Mouse (Mus musculus): ENCODE results near the gene Msh6.
A peak's percentile ranks its signal among the peaks of the same experiment; 100 is the strongest.

DNA sequence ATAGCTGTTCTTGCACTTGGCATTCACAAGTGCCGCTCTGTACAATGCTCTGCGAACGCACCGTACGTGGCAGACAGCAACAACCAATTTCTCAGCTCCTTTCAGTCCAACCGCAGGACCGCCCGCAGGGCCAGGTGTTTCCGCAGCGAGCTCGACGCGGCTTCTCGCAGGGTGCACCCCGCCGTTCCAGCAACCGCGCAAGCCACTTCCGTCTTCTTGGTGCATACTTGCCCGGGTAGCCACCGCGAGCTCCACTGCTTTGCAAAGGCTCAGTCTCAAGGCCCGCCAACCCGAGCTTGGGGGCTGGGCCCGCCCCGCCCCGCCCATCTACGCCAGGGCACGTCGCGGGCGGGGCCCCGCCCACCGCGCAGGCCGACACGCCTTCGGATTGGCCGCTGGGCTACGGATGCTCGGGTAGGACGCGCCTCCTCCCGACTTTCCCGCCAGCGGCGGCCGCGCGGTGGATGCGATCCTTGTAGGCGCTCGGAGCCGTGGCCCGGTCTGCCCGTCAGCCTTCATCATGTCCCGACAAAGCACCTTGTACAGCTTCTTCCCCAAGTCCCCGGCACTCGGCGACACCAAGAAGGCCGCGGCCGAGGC is at the start of gene Msh6:
- TF ChIP-seq CTCF (IDR thresholded peaks at IDR 0.05; ENCODE audit: borderline replicate concordance, extremely low read depth, insufficient read depth, insufficient read length) = no peak
- peak; percentile 72; the same call in 1 of the 2 replicates for TF ChIP-seq POLR2A (IDR thresholded peaks at IDR 0.05; ENCODE audit: borderline replicate concordance, extremely low read depth, insufficient read depth, insufficient read length, poor library complexity, severe bottlenecking)

All from brain, embryonic 14.5 days (tissue).